Mouse (Mus musculus): ENCODE results near the gene Tshr. TPM values are rescaled to one million over a fixed set of nuclear protein-coding genes. Genes with fewer than 3 reads are reported as not detected.
"Not testable (repeated sequence)": the region's sequence is repeated elsewhere in the genome, so short reads cannot be mapped to it uniquely, and the experiment has no call there.

Tshr gene
- polyA plus RNA-seq, 1 experiment = 0.56 TPM

DNA sequence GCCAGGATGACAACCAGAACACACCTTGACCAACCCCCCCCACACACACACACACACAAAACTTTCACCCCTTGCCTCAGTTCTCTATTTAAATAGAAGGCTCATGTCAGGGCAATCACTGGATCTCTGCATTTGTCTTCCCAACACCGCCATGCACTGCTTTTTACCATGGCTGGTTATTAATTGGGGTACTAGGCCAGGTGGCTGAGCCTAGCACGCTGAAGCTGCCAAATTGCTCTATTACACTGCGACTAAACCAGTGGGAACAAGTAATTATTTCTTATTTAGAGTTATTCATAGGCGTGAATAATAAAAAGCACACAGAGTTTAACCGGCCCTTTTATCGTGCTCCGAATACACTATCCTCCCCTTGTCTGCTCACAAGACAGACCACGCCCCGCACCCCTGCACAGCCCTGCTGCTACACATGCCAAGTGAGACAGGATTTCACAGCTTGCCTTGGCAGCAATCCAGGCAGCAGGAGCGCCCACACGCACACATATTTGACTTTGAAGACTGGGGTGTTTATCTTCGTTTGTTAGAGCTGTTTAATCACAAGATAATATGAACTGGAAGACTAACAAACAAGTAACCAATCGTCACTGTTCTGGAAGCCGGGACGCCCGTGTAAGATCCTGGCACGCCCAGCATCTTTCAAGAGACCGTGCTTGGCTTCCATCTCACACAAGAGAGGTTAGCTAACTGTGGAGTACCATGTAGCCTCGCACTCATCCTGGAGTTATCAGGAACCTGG lies 167.6 kb downstream of the Tshr start:
- no peak for TF ChIP-seq CTCF (IDR thresholded peaks at IDR 0.05; ENCODE audit: borderline replicate concordance, insufficient read depth, low read length)
- TF ChIP-seq POLR2A (IDR thresholded peaks at IDR 0.05; ENCODE audit: low read depth, low read length) = no peak
- H3K4me3 ChIP-seq (ENCODE audit: insufficient read depth, low read length) = no peak overlapping the region
- H3K27ac ChIP-seq (ENCODE audit: insufficient read depth, low read length) = no peak overlapping the region
- no peaks in the 10 kb centered on the region for H3K4me1 ChIP-seq (ENCODE audit: control insufficient read depth, insufficient read depth, low read length)

DNA sequence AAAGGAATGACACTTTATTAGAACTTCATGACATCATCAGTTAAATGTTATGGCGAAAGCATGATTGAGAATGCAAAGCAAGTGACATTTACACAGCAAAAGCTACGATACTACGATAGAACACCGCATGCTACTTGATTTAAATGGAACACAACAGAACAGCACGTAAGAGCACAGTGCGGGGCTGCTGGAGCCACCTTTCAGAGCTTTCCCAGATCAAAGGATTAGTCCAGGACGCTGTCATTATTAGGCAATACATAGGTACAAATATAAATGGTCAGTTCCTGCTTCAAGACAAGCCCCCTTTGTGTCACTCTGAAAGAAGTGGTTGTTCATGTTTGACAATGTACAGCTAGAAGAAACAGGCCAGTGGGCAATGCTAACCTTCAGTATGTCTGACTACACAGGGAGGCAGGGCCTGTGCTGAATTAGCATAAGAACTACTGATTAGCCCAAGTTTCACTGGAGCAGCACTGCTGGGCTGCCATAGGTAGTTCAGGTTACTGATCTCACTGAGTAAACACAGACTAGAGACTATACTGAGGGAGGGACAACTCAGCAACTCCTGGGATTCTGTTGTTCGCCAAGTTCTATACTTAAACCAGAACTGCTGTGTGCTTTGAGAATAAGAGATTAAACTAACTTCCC lies 173.1 kb downstream of the Tshr start:
- not testable (repeated sequence) for H3K27ac ChIP-seq (ENCODE audit: insufficient read depth, low read length); H3K4me3 ChIP-seq (ENCODE audit: insufficient read depth, low read length); H3K4me1 ChIP-seq (ENCODE audit: control insufficient read depth, insufficient read depth, low read length)

DNA sequence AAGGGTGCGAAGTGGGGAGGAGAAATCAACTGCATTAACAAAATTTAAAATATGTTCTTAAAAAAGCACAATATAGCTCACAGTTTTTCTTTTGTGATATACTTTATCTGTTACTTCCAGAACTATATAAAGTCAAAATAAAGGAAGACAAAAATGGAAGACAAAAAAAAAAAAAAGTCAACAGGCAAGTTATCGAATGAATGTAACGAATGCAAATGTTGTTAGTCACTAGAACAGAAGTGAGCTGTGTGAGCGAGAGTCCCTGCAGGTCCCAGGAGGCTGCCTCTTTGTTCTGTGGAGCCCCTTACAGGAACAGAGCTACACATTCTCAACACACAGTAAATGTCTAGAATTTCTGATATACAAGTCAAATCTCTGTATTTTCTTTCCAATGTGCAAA lies 173.8 kb downstream of the Tshr start:
- H3K4me1 ChIP-seq (ENCODE audit: control insufficient read depth, insufficient read depth, low read length); H3K27ac ChIP-seq (ENCODE audit: insufficient read depth, low read length); H3K4me3 ChIP-seq (ENCODE audit: insufficient read depth, low read length): not testable (repeated sequence)

DNA sequence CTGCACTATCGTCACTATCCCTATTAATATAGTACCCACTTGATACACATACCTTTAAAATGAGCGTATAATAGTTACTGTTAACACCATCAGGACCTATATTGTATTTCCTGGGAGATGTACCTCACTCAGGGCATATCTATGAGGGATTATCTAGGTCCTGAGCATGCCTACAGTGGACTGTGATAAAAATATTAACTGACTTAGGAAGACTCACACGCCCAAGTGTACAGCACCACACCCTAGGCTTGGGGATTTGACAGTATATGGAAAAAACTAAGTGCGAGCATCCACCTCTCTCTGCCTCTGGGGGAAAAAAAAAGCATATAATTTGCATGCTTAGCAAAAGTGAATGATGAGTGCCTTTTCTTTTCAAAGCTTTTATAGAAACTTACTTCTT lies 182.8 kb downstream of the Tshr start:
- no peak overlapping the region for H3K4me3 ChIP-seq (ENCODE audit: insufficient read depth, low read length)
- H3K4me1 ChIP-seq (ENCODE audit: control insufficient read depth, insufficient read depth, low read length) = no peaks in the 10 kb centered on the region
- TF ChIP-seq POLR2A (IDR thresholded peaks at IDR 0.05; ENCODE audit: low read depth, low read length) (no peak), CTCF (IDR thresholded peaks at IDR 0.05; ENCODE audit: borderline replicate concordance, insufficient read depth, low read length) (no peak)
- no peak overlapping the region for H3K27ac ChIP-seq (ENCODE audit: insufficient read depth, low read length)

DNA sequence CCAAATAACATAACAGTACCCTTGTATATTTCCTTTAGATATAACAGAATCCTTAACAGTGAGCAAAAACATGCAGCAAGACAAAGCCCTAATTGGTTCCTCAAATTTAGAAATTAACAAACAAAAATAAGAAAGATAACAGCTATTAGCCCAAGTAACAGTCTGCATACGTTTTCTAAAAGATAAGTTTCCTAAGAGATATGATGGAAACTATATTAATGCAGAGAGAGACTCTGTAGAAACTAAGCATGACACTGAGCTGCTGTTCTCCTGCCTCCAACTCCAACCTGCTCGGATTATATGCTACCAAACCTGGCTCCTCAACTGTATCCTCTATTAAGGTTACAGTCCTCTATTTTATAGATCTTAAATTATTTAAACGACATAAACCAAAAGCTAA lies 184.9 kb downstream of the Tshr start:
- H3K27ac ChIP-seq (ENCODE audit: insufficient read depth, low read length) = no peak overlapping the region
- H3K4me1 ChIP-seq (ENCODE audit: control insufficient read depth, insufficient read depth, low read length) = no peaks in the 10 kb centered on the region
- no peak overlapping the region for H3K4me3 ChIP-seq (ENCODE audit: insufficient read depth, low read length)
- TF ChIP-seq CTCF (IDR thresholded peaks at IDR 0.05; ENCODE audit: borderline replicate concordance, insufficient read depth, low read length) = no peak
- TF ChIP-seq POLR2A (IDR thresholded peaks at IDR 0.05; ENCODE audit: low read depth, low read length) = no peak

DNA sequence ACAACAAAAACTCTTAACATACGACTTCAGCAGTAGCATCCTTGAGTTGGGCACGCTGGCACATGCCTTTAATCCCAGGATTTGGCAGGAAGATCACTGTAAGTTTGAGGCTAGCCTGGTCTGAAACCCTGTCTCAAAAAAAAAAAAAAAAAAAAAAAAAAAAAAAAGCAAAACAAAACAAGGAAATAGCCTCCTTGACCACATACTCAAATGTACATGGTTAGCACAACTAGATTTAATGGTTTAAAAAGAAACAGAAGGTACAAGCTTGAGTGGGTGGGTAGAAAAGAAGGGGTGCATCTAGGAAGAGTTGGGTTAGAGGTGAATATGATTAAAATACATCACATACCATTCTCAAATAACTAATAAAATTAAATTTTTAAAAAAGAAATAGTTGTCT lies 187.3 kb downstream of the Tshr start:
- Histone ChIP-seq H3K27ac (ENCODE audit: insufficient read depth, low read length) (no peak overlapping the region), H3K4me1 (ENCODE audit: control insufficient read depth, insufficient read depth, low read length) (no peaks in the 10 kb centered on the region), H3K4me3 (ENCODE audit: insufficient read depth, low read length) (no peak overlapping the region)
- TF ChIP-seq POLR2A (IDR thresholded peaks at IDR 0.05; ENCODE audit: low read depth, low read length) (no peak), CTCF (IDR thresholded peaks at IDR 0.05; ENCODE audit: borderline replicate concordance, insufficient read depth, low read length) (no peak)

DNA sequence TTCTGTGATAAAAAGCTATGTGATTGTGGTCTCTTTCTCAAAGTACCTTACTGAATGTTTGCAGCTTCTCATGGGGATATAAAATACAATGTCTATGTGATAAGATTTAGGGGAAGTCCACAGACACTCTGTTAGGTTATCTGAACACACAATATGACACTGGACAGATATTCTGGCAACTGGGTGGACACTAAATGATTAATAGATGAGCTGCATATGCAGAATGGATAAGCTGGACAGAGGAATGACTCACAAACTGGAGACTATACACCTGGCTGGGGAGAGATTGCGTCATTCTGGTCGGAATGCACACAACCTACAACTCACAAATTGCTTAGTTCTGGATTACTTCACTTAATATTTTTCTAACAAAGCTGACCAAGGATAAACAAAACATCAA lies 195.3 kb downstream of the Tshr start:
- Histone ChIP-seq H3K4me1 (ENCODE audit: control insufficient read depth, insufficient read depth, low read length) (no peaks in the 10 kb centered on the region), H3K27ac (ENCODE audit: insufficient read depth, low read length) (no peak overlapping the region), H3K4me3 (ENCODE audit: insufficient read depth, low read length) (no peak overlapping the region)
- no peak for TF ChIP-seq POLR2A (IDR thresholded peaks at IDR 0.05; ENCODE audit: low read depth, low read length)
- TF ChIP-seq CTCF (IDR thresholded peaks at IDR 0.05; ENCODE audit: borderline replicate concordance, insufficient read depth, low read length) = no peak

DNA sequence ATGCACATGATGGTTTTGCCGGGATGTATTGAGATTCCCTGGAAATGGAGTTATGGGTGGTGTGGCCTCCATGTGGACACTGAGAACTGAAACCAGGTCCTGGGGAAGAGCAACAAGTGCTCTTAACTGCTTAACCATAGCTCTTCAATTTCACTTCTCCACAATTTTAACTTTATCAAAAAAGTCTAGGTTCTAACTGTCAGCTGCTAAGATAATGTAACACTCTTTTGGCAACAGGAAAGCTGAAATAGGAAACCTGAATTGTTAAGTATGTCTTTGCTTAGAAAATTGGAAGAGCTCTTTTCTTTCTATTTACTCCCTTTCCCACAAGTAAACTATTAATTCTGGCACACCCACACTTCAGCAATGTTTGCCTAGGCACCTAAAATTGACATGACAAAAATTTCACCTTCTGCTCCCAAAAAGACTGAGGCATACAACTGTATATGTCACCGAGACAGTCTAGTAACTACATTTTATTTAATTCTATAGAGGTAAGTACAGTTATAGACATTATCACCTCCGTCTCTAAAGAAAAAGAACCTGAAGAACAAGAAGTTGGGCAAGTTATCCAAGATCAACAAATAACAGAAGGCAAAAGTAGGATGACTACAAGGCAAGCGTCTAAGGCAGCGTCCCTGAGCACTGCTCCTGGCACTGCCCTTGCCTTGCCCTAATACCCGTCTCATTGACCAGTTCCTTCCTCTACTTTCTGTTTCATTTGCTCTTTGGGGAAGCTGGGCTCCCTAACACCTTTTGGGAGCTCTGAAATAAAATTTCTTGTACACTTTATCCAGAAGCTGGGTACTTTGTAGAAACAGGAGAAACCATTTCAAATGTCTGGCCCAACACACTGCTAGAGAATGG lies 197.1 kb downstream of the Tshr start:
- TF ChIP-seq POLR2A (IDR thresholded peaks at IDR 0.05; ENCODE audit: low read depth, low read length) (no peak), CTCF (IDR thresholded peaks at IDR 0.05; ENCODE audit: borderline replicate concordance, insufficient read depth, low read length) (no peak)
- Histone ChIP-seq H3K4me3 (ENCODE audit: insufficient read depth, low read length) (no peak overlapping the region), H3K4me1 (ENCODE audit: control insufficient read depth, insufficient read depth, low read length) (no peaks in the 10 kb centered on the region), H3K27ac (ENCODE audit: insufficient read depth, low read length) (no peak overlapping the region)

DNA sequence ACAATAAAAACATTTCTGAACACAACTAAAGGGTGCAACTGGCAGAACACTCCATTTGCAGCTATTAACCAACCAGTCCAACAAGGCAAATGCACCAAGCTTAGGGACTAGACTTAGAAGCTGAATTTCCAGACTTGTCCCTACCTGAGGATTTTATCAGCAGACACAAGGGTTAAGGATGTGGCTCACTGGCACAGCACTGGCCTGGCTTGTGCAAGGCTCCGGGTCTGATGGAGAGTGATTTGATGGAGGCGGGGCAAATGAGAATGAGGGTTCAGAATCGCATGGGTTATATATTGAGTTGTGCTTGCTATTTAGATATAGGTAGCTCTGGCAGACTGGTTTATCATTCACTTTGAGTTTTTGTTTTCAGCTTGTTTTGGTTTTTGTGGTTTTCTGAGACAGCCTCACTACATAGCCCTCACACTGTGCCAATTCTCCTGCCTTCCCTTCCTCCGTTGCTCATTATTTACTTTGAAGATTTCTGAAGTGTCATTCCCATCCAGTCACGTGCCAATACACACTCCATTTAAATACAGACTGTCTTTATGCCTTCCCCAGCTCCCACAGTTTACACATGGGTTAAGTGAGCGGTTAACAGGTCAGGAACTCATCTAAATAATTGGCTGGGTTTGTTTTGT lies 198.1 kb downstream of the Tshr start:
- no peak for TF ChIP-seq CTCF (IDR thresholded peaks at IDR 0.05; ENCODE audit: borderline replicate concordance, insufficient read depth, low read length)
- no peak for TF ChIP-seq POLR2A (IDR thresholded peaks at IDR 0.05; ENCODE audit: low read depth, low read length)
- Histone ChIP-seq H3K27ac (ENCODE audit: insufficient read depth, low read length) (no peak overlapping the region), H3K4me3 (ENCODE audit: insufficient read depth, low read length) (no peak overlapping the region), H3K4me1 (ENCODE audit: control insufficient read depth, insufficient read depth, low read length) (no peaks in the 10 kb centered on the region)

DNA sequence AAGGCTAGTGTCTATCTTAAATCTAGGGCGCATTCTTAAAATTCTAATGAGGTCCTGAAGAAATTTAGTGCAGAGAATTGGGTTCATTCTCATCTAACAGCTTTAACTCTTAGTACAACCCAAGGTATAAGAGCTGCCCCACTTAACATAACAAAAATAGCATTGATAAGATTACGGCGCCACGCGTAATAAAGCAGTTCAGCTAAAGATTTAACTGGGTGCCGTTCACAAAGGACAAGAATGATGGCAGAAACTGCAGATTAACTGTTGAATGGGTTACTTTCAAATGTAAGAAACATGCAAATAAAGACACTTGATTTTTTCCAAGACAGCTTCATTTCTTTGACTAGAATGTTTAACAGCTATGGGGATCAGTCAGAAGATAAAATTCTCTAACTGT lies 199.0 kb downstream of the Tshr start:
- no peak for TF ChIP-seq POLR2A (IDR thresholded peaks at IDR 0.05; ENCODE audit: low read depth, low read length)
- TF ChIP-seq CTCF (IDR thresholded peaks at IDR 0.05; ENCODE audit: borderline replicate concordance, insufficient read depth, low read length) = no peak
- Histone ChIP-seq H3K27ac (ENCODE audit: insufficient read depth, low read length) (no peak overlapping the region), H3K4me3 (ENCODE audit: insufficient read depth, low read length) (no peak overlapping the region), H3K4me1 (ENCODE audit: control insufficient read depth, insufficient read depth, low read length) (no peaks in the 10 kb centered on the region)

Data from embryonic fibroblast, embryonic 13.5 days (primary cell).